Mouse (Mus musculus): ENCODE measurements around the gene Ppl. TPM values are rescaled to one million over a fixed set of nuclear protein-coding genes. Genes with fewer than 3 reads are reported as not detected.

The Ppl gene
- polyA plus RNA-seq, 1 experiment from 2014 or later: 0.54 TPM

GRCm38 (mm10) chr16:5131251-5131922, 834 bp downstream of the Ppl start:
- no peak overlapping the region for H3K27ac ChIP-seq (ENCODE audit: low read depth)
- H3K4me2 ChIP-seq (ENCODE audit: low read depth, low read length): peak overlapping the region; percentile 77
- peaks cover 30% of the 10 kb centered on the region for H3K27me3 ChIP-seq (ENCODE audit: insufficient read depth, low read length)
- WGBS (ENCODE audit: insufficient replicate concordance): 5% methylated on average over 25 of the region's 25 CpGs
- H3K4me1 ChIP-seq (ENCODE audit: insufficient read depth): peaks cover 18% of the 10 kb centered on the region
- no peaks in the 10 kb centered on the region for H3K36me3 ChIP-seq (replicated peaks; ENCODE audit: insufficient read depth, low read length)
- 0 out of 2 replicates have a peak overlapping the region, but pooled peaks have one; percentile 16 for H3K9ac ChIP-seq (replicated peaks)
- H3K4me3 ChIP-seq (ENCODE audit: low read depth, low read length): peak overlapping the region; percentile 55
- H3K9me3 ChIP-seq (ENCODE audit: low read length): no peaks in the 10 kb centered on the region
- TF ChIP-seq EP300 (IDR thresholded peaks at IDR 0.05; ENCODE audit: low read depth) (no peak), CTCF (IDR thresholded peaks at IDR 0.05; ENCODE audit: low read depth) (no peak)
- peak; percentile 25 for DNase-seq
- no peak for ATAC-seq

- ATAC-seq (no peak), DNase-seq (peak; percentile 44)
- TF ChIP-seq CTCF (IDR thresholded peaks at IDR 0.05; ENCODE audit: low read depth): no peak
- TF ChIP-seq EP300 (IDR thresholded peaks at IDR 0.05; ENCODE audit: low read depth): no peak
- H3K4me2 ChIP-seq (ENCODE audit: low read depth, low read length): no peak overlapping the region
- no peak overlapping the region for H3K4me3 ChIP-seq (ENCODE audit: low read depth, low read length)
- peaks cover 30% of the 10 kb centered on the region for H3K27me3 ChIP-seq (ENCODE audit: insufficient read depth, low read length)
- no peak overlapping the region for H3K27ac ChIP-seq (ENCODE audit: low read depth)
- WGBS (ENCODE audit: insufficient replicate concordance): 9% methylated on average over 4 of the region's 4 CpGs
- no peaks in the 10 kb centered on the region for H3K36me3 ChIP-seq (replicated peaks; ENCODE audit: insufficient read depth, low read length)
- H3K9ac ChIP-seq (replicated peaks): no peak overlapping the region
- no peaks in the 10 kb centered on the region for H3K9me3 ChIP-seq (ENCODE audit: low read length)
- peaks cover 13% of the 10 kb centered on the region for H3K4me1 ChIP-seq (ENCODE audit: insufficient read depth)
Observed at GRCm38 (mm10) chr16:5130766-5131165, 1.5 kb downstream of the Ppl start.

- Histone ChIP-seq H3K27me3 (ENCODE audit: insufficient read depth, low read length) (peaks cover 30% of the 10 kb centered on the region), H3K27ac (ENCODE audit: low read depth) (no peak overlapping the region), H3K4me2 (ENCODE audit: low read depth, low read length) (no peak overlapping the region), H3K36me3 (replicated peaks; ENCODE audit: insufficient read depth, low read length) (no peaks in the 10 kb centered on the region), H3K9ac (replicated peaks) (no peak overlapping the region), H3K4me1 (ENCODE audit: insufficient read depth) (peaks cover 8% of the 10 kb centered on the region), H3K9me3 (ENCODE audit: low read length) (no peaks in the 10 kb centered on the region), H3K4me3 (ENCODE audit: low read depth, low read length) (no peak overlapping the region)
- WGBS (ENCODE audit: insufficient replicate concordance): 27% methylated on average over 2 of the region's 2 CpGs
- ATAC-seq (no peak), DNase-seq (no peak)
- TF ChIP-seq CTCF (IDR thresholded peaks at IDR 0.05; ENCODE audit: low read depth) (no peak), EP300 (IDR thresholded peaks at IDR 0.05; ENCODE audit: low read depth) (no peak)
Observed at GRCm38 (mm10) chr16:5130196-5130595, 2.0 kb downstream of the Ppl start.

GRCm38 (mm10) chr16:5123476-5123875, 8.7 kb downstream of the Ppl start:
- ATAC-seq (no peak), DNase-seq (no peak)
- Histone ChIP-seq H3K27me3 (ENCODE audit: insufficient read depth, low read length) (0 out of 2 replicates have a peak, but pooled peaks cover 4% of the 10 kb centered on the region), H3K27ac (ENCODE audit: low read depth) (no peak overlapping the region), H3K4me3 (ENCODE audit: low read depth, low read length) (no peak overlapping the region), H3K4me2 (ENCODE audit: low read depth, low read length) (no peak overlapping the region), H3K36me3 (replicated peaks; ENCODE audit: insufficient read depth, low read length) (no peaks in the 10 kb centered on the region), H3K4me1 (ENCODE audit: insufficient read depth) (no peaks in the 10 kb centered on the region), H3K9ac (replicated peaks) (no peak overlapping the region), H3K9me3 (ENCODE audit: low read length) (no peaks in the 10 kb centered on the region)
- no peak for TF ChIP-seq EP300 (IDR thresholded peaks at IDR 0.05; ENCODE audit: low read depth)
- no peak for TF ChIP-seq CTCF (IDR thresholded peaks at IDR 0.05; ENCODE audit: low read depth)
- 52% methylated on average over 6 of the region's 6 CpGs for WGBS (ENCODE audit: insufficient replicate concordance)

- no peaks in the 10 kb centered on the region for H3K4me1 ChIP-seq (ENCODE audit: insufficient read depth)
- no peak for DNase-seq
- no peak for ATAC-seq
- TF ChIP-seq EP300 (IDR thresholded peaks at IDR 0.05; ENCODE audit: low read depth) (no peak), CTCF (IDR thresholded peaks at IDR 0.05; ENCODE audit: low read depth) (no peak)
- 69% methylated on average over 4 of the region's 4 CpGs for WGBS (ENCODE audit: insufficient replicate concordance)
- no peak overlapping the region for H3K9ac ChIP-seq (replicated peaks)
- no peaks in the 10 kb centered on the region for H3K9me3 ChIP-seq (ENCODE audit: low read length)
- no peak overlapping the region for H3K4me2 ChIP-seq (ENCODE audit: low read depth, low read length)
- H3K4me3 ChIP-seq (ENCODE audit: low read depth, low read length): no peak overlapping the region
- 0 out of 2 replicates have a peak, but pooled peaks cover 4% of the 10 kb centered on the region for H3K27me3 ChIP-seq (ENCODE audit: insufficient read depth, low read length)
- no peaks in the 10 kb centered on the region for H3K36me3 ChIP-seq (replicated peaks; ENCODE audit: insufficient read depth, low read length)
- no peak overlapping the region for H3K27ac ChIP-seq (ENCODE audit: low read depth)
Observed at GRCm38 (mm10) chr16:5119845-5120244, 12.4 kb downstream of the Ppl start.

GRCm38 (mm10) chr16:5119385-5119784, 12.8 kb downstream of the Ppl start:
- H3K9me3 ChIP-seq (ENCODE audit: low read length): no peaks in the 10 kb centered on the region
- H3K4me1 ChIP-seq (ENCODE audit: insufficient read depth): no peaks in the 10 kb centered on the region
- TF ChIP-seq CTCF (IDR thresholded peaks at IDR 0.05; ENCODE audit: low read depth): no peak
- TF ChIP-seq EP300 (IDR thresholded peaks at IDR 0.05; ENCODE audit: low read depth): no peak
- WGBS (ENCODE audit: insufficient replicate concordance): 71% methylated on average over 4 of the region's 4 CpGs
- no peak overlapping the region for H3K4me2 ChIP-seq (ENCODE audit: low read depth, low read length)
- H3K9ac ChIP-seq (replicated peaks): no peak overlapping the region
- ATAC-seq (no peak), DNase-seq (no peak)
- H3K27ac ChIP-seq (ENCODE audit: low read depth): no peak overlapping the region
- H3K4me3 ChIP-seq (ENCODE audit: low read depth, low read length): no peak overlapping the region
- no peaks in the 10 kb centered on the region for H3K36me3 ChIP-seq (replicated peaks; ENCODE audit: insufficient read depth, low read length)
- 0 out of 2 replicates have a peak, but pooled peaks cover 4% of the 10 kb centered on the region for H3K27me3 ChIP-seq (ENCODE audit: insufficient read depth, low read length)

Data from liver, postnatal 0 days (tissue).